Mouse (Mus musculus): ENCODE results near the gene Fbxo39. TPM values are rescaled to one million over a fixed set of nuclear protein-coding genes. Genes with fewer than 3 reads are reported as not detected.
"Not testable (repeated sequence)": the region's sequence is repeated elsewhere in the genome, so short reads cannot be mapped to it uniquely, and the experiment has no call there.

Gene Fbxo39
- polyA plus RNA-seq, 2 experiments: not detected

- Histone ChIP-seq H3K27me3 (ENCODE audit: control insufficient read depth, insufficient read depth, low read length) (no peaks in the 10 kb centered on the region), H3K4me1 (ENCODE audit: control insufficient read depth, insufficient read depth, low read length) (no peaks in the 10 kb centered on the region), H3K4me3 (replicated peaks; ENCODE audit: low read length) (no peak overlapping the region), H3K36me3 (ENCODE audit: control insufficient read depth, insufficient read depth, low read length) (no peaks in the 10 kb centered on the region), H3K27ac (replicated peaks; ENCODE audit: low read depth, low read length) (no peak overlapping the region), H3K9me3 (ENCODE audit: control insufficient read depth, low read length) (no peaks in the 10 kb centered on the region), H3K9ac (ENCODE audit: low read depth, low read length, severe bottlenecking) (no peak overlapping the region), H3K4me2 (replicated peaks; ENCODE audit: low read depth, low read length, severe bottlenecking) (no peak overlapping the region)
- WGBS: 42% methylated on average over 5 of the region's 5 CpGs
- DNase-seq (ENCODE audit: low spot score): no peak
- no peak for TF ChIP-seq POLR2A (IDR thresholded peaks at IDR 0.05; ENCODE audit: borderline replicate concordance, extremely low read depth, insufficient read depth, insufficient read length)
- ATAC-seq (ENCODE audit: low FRiP score, low read depth): no peak
Measured at GRCm38 (mm10) chr11:72338437-72338871, 24.2 kb downstream of the Fbxo39 start.

DNA sequence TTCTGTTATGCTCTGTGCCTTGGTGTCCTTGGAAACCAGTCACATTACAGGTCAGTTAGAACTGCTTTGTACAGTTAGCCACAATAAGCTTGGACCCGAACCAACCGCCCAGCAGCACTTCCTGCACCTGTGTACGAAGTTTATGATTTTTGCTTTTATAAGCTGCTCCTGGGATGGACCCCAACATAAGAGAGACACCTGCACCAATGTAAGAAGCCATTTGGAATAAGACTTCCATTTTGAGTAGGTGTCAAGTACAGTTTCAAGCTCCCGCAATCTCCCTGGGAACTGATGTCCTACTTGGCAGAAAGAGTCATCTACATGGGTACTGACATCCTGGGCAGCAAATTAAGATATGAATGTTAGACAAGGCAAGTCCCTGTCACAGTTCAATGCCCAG lies 25.5 kb downstream of the Fbxo39 start:
- WGBS: 69% methylated on average over 4 of the region's 4 CpGs
- no peak for ATAC-seq (ENCODE audit: low FRiP score, low read depth)
- TF ChIP-seq POLR2A (IDR thresholded peaks at IDR 0.05; ENCODE audit: borderline replicate concordance, extremely low read depth, insufficient read depth, insufficient read length): no peak
- H3K27me3 ChIP-seq (ENCODE audit: control insufficient read depth, insufficient read depth, low read length): no peaks in the 10 kb centered on the region
- H3K27ac ChIP-seq (replicated peaks; ENCODE audit: low read depth, low read length): no peak overlapping the region
- no peak overlapping the region for H3K4me3 ChIP-seq (replicated peaks; ENCODE audit: low read length)
- DNase-seq (ENCODE audit: low spot score): no peak
- H3K9me3 ChIP-seq (ENCODE audit: control insufficient read depth, low read length): no peaks in the 10 kb centered on the region
- no peak overlapping the region for H3K4me2 ChIP-seq (replicated peaks; ENCODE audit: low read depth, low read length, severe bottlenecking)
- no peaks in the 10 kb centered on the region for H3K36me3 ChIP-seq (ENCODE audit: control insufficient read depth, insufficient read depth, low read length)
- H3K9ac ChIP-seq (ENCODE audit: low read depth, low read length, severe bottlenecking): no peak overlapping the region
- no peaks in the 10 kb centered on the region for H3K4me1 ChIP-seq (ENCODE audit: control insufficient read depth, insufficient read depth, low read length)

- ATAC-seq (ENCODE audit: low FRiP score, low read depth) (peak; percentile 74), DNase-seq (ENCODE audit: low spot score) (peak; percentile 77)
- TF ChIP-seq POLR2A (IDR thresholded peaks at IDR 0.05; ENCODE audit: borderline replicate concordance, extremely low read depth, insufficient read depth, insufficient read length): no peak
- Histone ChIP-seq H3K4me3 (replicated peaks; ENCODE audit: low read length) (no peak overlapping the region), H3K9ac (ENCODE audit: low read depth, low read length, severe bottlenecking) (no peak overlapping the region), H3K9me3 (ENCODE audit: control insufficient read depth, low read length) (no peaks in the 10 kb centered on the region), H3K27me3 (ENCODE audit: control insufficient read depth, insufficient read depth, low read length) (no peaks in the 10 kb centered on the region), H3K4me2 (replicated peaks; ENCODE audit: low read depth, low read length, severe bottlenecking) (no peak overlapping the region), H3K27ac (replicated peaks; ENCODE audit: low read depth, low read length) (no peak overlapping the region), H3K4me1 (ENCODE audit: control insufficient read depth, insufficient read depth, low read length) (no peaks in the 10 kb centered on the region), H3K36me3 (ENCODE audit: control insufficient read depth, insufficient read depth, low read length) (no peaks in the 10 kb centered on the region)
- WGBS: 4% methylated on average over 7 of the region's 7 CpGs
Measured at GRCm38 (mm10) chr11:72342549-72343237, 28.4 kb downstream of the Fbxo39 start.

- not testable (repeated sequence) for H3K9ac ChIP-seq (ENCODE audit: low read depth, low read length, severe bottlenecking); H3K36me3 ChIP-seq (ENCODE audit: control insufficient read depth, insufficient read depth, low read length); DNase-seq (ENCODE audit: low spot score); ATAC-seq (ENCODE audit: low FRiP score, low read depth); H3K9me3 ChIP-seq (ENCODE audit: control insufficient read depth, low read length); H3K4me1 ChIP-seq (ENCODE audit: control insufficient read depth, insufficient read depth, low read length); H3K4me2 ChIP-seq (replicated peaks; ENCODE audit: low read depth, low read length, severe bottlenecking); H3K27me3 ChIP-seq (ENCODE audit: control insufficient read depth, insufficient read depth, low read length); H3K27ac ChIP-seq (replicated peaks; ENCODE audit: low read depth, low read length); H3K4me3 ChIP-seq (replicated peaks; ENCODE audit: low read length)
- 89% methylated on average over 5 of the region's 5 CpGs for WGBS
Measured at GRCm38 (mm10) chr11:72343238-72343625, 29.0 kb downstream of the Fbxo39 start.

GRCm38 (mm10) chr11:72343904-72344303 lies 29.7 kb downstream of the Fbxo39 start:
- WGBS: 20% methylated on average over 8 of the region's 8 CpGs

More at GRCm38 (mm10) chr11:72343904-72344303, 29.7 kb downstream of the Fbxo39 start:
- Histone ChIP-seq H3K27me3 (ENCODE audit: control insufficient read depth, insufficient read depth, low read length) (no peaks in the 10 kb centered on the region), H3K9ac (ENCODE audit: low read depth, low read length, severe bottlenecking) (no peak overlapping the region), H3K36me3 (ENCODE audit: control insufficient read depth, insufficient read depth, low read length) (no peaks in the 10 kb centered on the region), H3K4me3 (replicated peaks; ENCODE audit: low read length) (no peak overlapping the region), H3K27ac (replicated peaks; ENCODE audit: low read depth, low read length) (no peak overlapping the region), H3K4me1 (ENCODE audit: control insufficient read depth, insufficient read depth, low read length) (0 out of 2 replicates have a peak, but pooled peaks cover 1% of the 10 kb centered on the region), H3K9me3 (ENCODE audit: control insufficient read depth, low read length) (no peaks in the 10 kb centered on the region), H3K4me2 (replicated peaks; ENCODE audit: low read depth, low read length, severe bottlenecking) (no peak overlapping the region)
- no peak for TF ChIP-seq POLR2A (IDR thresholded peaks at IDR 0.05; ENCODE audit: borderline replicate concordance, extremely low read depth, insufficient read depth, insufficient read length)
- peak; percentile 52 for DNase-seq (ENCODE audit: low spot score)
- ATAC-seq (ENCODE audit: low FRiP score, low read depth): no peak

Measured in limb, embryonic 14.5 days (tissue).